Mouse (Mus musculus) monocyte, adult 59 days (primary cell): ENCODE measurements around the gene Rdh7. TPM values are rescaled to one million over a fixed set of nuclear protein-coding genes. Genes with fewer than 3 reads are reported as not detected.

Experiments used
- total RNA-seq, 2 experiments: library from RNA; stranded (reverse); gene quantifications; one replicate each; pipeline ENCODE4 v1.2.4; 2023

Rdh7 gene
- not detected for total RNA-seq

GRCm38 (mm10) chr10:127888605-127889004 is at the start of gene Rdh7:
TSS of gene Rdh7 (minus strand) at chr10:127888817.

DNA sequence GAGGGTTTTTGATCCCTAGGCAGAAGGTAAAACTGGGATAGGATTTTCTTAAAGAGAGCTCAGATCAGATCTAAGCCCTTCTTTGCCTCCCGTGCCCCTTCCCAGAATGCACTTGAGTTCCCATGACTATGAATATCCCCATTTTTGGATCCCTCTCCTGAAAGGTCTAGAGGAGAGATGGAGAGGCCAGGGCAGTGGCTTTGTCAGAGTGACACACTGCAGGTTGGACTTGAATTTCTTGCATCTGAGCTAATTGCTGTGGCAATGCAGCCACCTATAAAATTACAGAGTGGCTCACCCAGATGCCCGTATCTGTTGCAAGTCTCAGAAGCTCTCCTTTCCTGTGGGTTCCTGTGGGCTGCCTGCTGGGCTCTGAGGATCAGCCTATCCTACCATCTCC is 9.6 kb upstream of the Rdh7 start, which contains the start of gene Sdr9c7:
Gene Sdr9c7 (plus strand): TSS at position 301 of the 400 bp plus-strand sequence.

GRCm38 (mm10) chr10:127866232-127866631 is 22.4 kb downstream of the Rdh7 start, which contains the start of gene Rdh16f2:
TSS of gene Rdh16f2 (plus strand) at chr10:127866474.

GRCm38 (mm10) chr10:127849628-127850027 is 39.0 kb downstream of the Rdh7 start, which contains the start of gene Rdh19:
TSS of gene Rdh19 (plus strand) at chr10:127849928.

Other genes starting within 250 kb of the Rdh7 start
- 100 to 1,000 TPM; 278 to 289 TPM for gene Stat6, start 245.8 kb downstream of the Rdh7 start, total RNA-seq
- gene Nemp1, start 221.9 kb downstream of the Rdh7 start, total RNA-seq, result 1 to 10 TPM; 6.8 to 6.9 TPM
- gene Nab2, start 220.2 kb downstream of the Rdh7 start, total RNA-seq, result 10 to 100 TPM; 18.2 to 18.5 TPM
- gene Myo1a, start 183.6 kb downstream of the Rdh7 start, total RNA-seq, result not detected
- gene Tac2, start 164.3 kb downstream of the Rdh7 start, total RNA-seq, result not detected
- gene Zbtb39, start 149.3 kb downstream of the Rdh7 start, total RNA-seq, result 10 to 100 TPM; 11.1 to 13.0 TPM
- not detected for gene Gpr182, start 137.1 kb downstream of the Rdh7 start, total RNA-seq
- not detected for gene Rdh1, start 129.1 kb downstream of the Rdh7 start, total RNA-seq
- not detected for gene Rdh16f1, start 129.0 kb downstream of the Rdh7 start, total RNA-seq
- gene Rdh9, start 112.4 kb downstream of the Rdh7 start, total RNA-seq, result not detected
- gene Rdh16, start 87.7 kb downstream of the Rdh7 start, total RNA-seq, result not detected
- not detected for gene Rdh19, start 38.9 kb downstream of the Rdh7 start, total RNA-seq
- gene Rdh16f2, start 22.3 kb downstream of the Rdh7 start, total RNA-seq, result not detected
- not detected for gene Sdr9c7, start 9.7 kb upstream of the Rdh7 start, total RNA-seq
- not detected for gene Hsd17b6, start 118.8 kb upstream of the Rdh7 start, total RNA-seq
- 1 to 10 TPM; 2.9 to 3.5 TPM for gene Prim1, start 126.4 kb upstream of the Rdh7 start, total RNA-seq
- 100 to 1,000 TPM; 568 to 584 TPM for gene Naca, start 146.8 kb upstream of the Rdh7 start, total RNA-seq
- gene Ptges3, start 170.1 kb upstream of the Rdh7 start, total RNA-seq, result 100 to 1,000 TPM; 107 to 108 TPM
- 100 to 1,000 TPM; 488 to 502 TPM for gene Atp5b, start 194.5 kb upstream of the Rdh7 start, total RNA-seq
- 100 to 1,000 TPM; 107 to 114 TPM for gene Baz2a, start 202.8 kb upstream of the Rdh7 start, total RNA-seq